Mouse (Mus musculus) C2C12 (cell line): ENCODE measurements around the gene Ccdc92. TPM values are rescaled to one million over a fixed set of nuclear protein-coding genes. Genes with fewer than 3 reads are reported as not detected.

Experiments
- H3K27me3 ChIP-seq: one replicate; pipeline ENCODE4 v1.6.1; 2011; ENCODE audit not compliant: control insufficient read depth, insufficient read depth, insufficient read length
- H3K36me3 ChIP-seq: one replicate; pipeline ENCODE4 v1.6.1; 2011; ENCODE audit not compliant: control insufficient read depth, insufficient read depth
- H3K4me3 ChIP-seq: one replicate; pipeline ENCODE4 v1.5.1; 2011; ENCODE audit warnings: mild to moderate bottlenecking, control low read depth; ENCODE audit not compliant: poor library complexity, insufficient read depth, severe bottlenecking
- H3K79me2 ChIP-seq: one replicate; pipeline ENCODE4 v1.6.1; 2011; ENCODE audit not compliant: control insufficient read depth, insufficient read depth
- H3K79me3 ChIP-seq: one replicate; pipeline ENCODE4 v1.6.1; 2011; ENCODE audit warnings: low read depth, control low read depth
- H3ac ChIP-seq: one replicate; pipeline ENCODE3; 2011; ENCODE audit warnings: low read depth; ENCODE audit not compliant: control insufficient read depth, insufficient read length
- CEBPB ChIP-seq: IDR thresholded peaks from one replicate; pipeline ENCODE4 v1.6.1; 2011; ENCODE audit warnings: low read depth, mild to moderate bottlenecking, control low read depth, moderate library complexity
- CTCF ChIP-seq: IDR thresholded peaks from one replicate; pipeline ENCODE4 v1.5.1; 2011; ENCODE audit not compliant: control insufficient read depth, insufficient read depth, insufficient read length
- FOSL1 ChIP-seq: IDR thresholded peaks from one replicate; pipeline ENCODE4 v1.8.0; 2011; ENCODE audit warnings: mild to moderate bottlenecking, low read length; ENCODE audit not compliant: poor library complexity, insufficient read depth, severe bottlenecking
- MAX ChIP-seq: IDR thresholded peaks from one replicate; pipeline ENCODE4 v1.6.1; 2011; ENCODE audit warnings: mild to moderate bottlenecking, control low read depth
- MYOD1 ChIP-seq: IDR thresholded peaks from one replicate; pipeline ENCODE4 v1.6.1; 2011; ENCODE audit warnings: low read depth; ENCODE audit not compliant: control insufficient read depth, insufficient read length
- MYOG ChIP-seq: IDR thresholded peaks from one replicate; pipeline ENCODE4 v1.6.1; 2011; ENCODE audit not compliant: control insufficient read depth, insufficient read length; ENCODE audit errors: extremely low read depth
- USF1 ChIP-seq: IDR thresholded peaks from one replicate; pipeline ENCODE4 v1.6.1; 2011; ENCODE audit warnings: low read depth, mild to moderate bottlenecking, control low read depth, moderate library complexity
- polyA plus RNA-seq: library from polyadenylated mRNA; unstranded; fragments of >200 nt; fragmentation: generic; extraction: Trizol; gene quantifications from one replicate; pipeline ENCODE4 v1.2.1, GENCODE M21; 2012; ENCODE audit warnings: missing spikeins

Ccdc92 gene
- polyA plus RNA-seq, 1 experiment = 12.2 TPM

DNA sequence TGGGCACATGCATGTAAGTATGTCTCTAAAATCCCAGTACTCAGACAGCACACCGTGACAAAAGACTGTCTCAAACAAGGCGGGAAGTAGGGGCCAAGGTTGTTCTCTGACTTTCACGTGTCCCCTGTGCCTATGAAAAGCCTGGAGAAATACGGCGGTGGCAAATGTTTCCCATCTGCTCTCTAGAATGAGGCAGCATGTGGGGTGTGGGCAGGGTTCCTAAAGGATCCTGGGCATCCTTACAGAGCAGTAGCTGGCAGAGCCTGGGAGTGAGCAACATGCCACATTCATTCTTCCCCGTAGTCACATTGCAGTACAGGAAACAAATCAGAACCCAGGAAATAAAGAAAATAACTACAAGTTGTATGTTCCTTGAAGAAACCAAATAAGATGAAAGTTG is 21.7 kb upstream of the Ccdc92 start:
- H3K79me2 ChIP-seq = peaks cover 43% of the 10 kb centered on the region
- no peak overlapping the region for H3K4me3 ChIP-seq
- H3K36me3 ChIP-seq = peaks cover 39% of the 10 kb centered on the region
- TF ChIP-seq MAX = no peak
- no peak for TF ChIP-seq FOSL1
- no peak for TF ChIP-seq USF1
- TF ChIP-seq CTCF = no peak
- no peak for TF ChIP-seq MYOD1
- no peak for TF ChIP-seq CEBPB
- TF ChIP-seq MYOG = no peak
- H3ac ChIP-seq = no peak overlapping the region
- H3K79me3 ChIP-seq = peaks cover 13% of the 10 kb centered on the region
- no peaks in the 10 kb centered on the region for H3K27me3 ChIP-seq

DNA sequence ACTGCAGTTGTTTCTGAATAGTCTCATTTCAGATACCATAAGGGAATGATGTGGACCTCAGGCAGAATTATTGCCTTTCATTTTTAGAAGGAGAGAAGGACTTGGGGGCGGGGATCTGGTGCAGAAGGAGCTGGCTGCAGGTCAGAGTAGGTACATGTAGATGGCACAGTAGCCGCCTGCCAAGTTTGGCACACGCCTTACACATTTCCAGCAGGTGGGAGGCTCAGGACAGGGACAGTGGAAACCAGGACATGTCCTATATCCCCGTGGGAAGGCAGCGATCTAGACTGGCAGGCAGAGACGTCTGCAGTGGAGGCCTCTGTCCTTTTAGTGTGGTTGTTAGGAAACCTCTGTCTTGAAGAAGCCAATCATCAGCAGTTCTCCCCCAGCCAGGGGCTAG is 17.6 kb upstream of the Ccdc92 start:
- H3K79me2 ChIP-seq = peaks cover 83% of the 10 kb centered on the region
- peaks cover 29% of the 10 kb centered on the region for H3K79me3 ChIP-seq
- TF ChIP-seq FOSL1 = no peak
- no peak for TF ChIP-seq MAX
- TF ChIP-seq CTCF = no peak
- TF ChIP-seq USF1 = no peak
- TF ChIP-seq MYOG = no peak
- TF ChIP-seq MYOD1 = no peak
- no peak for TF ChIP-seq CEBPB
- no peaks in the 10 kb centered on the region for H3K27me3 ChIP-seq
- peaks cover 24% of the 10 kb centered on the region for H3K36me3 ChIP-seq
- H3K4me3 ChIP-seq = no peak overlapping the region
- H3ac ChIP-seq = no peak overlapping the region

- Histone ChIP-seq H3K27me3 (no peaks in the 10 kb centered on the region), H3K4me3 (no peak overlapping the region), H3K36me3 (peaks cover 19% of the 10 kb centered on the region), H3K79me2 (peaks cover 88% of the 10 kb centered on the region), H3ac (no peak overlapping the region), H3K79me3 (peaks cover 31% of the 10 kb centered on the region)
- TF ChIP-seq CTCF (no peak), MYOG (no peak), FOSL1 (no peak), MYOD1 (peak; percentile 90), MAX (no peak), USF1 (no peak), CEBPB (no peak)
Measured at GRCm38 (mm10) chr5:124879251-124879650, 17.0 kb upstream of the Ccdc92 start.

- H3K36me3 ChIP-seq = peaks cover 15% of the 10 kb centered on the region
Measured at GRCm38 (mm10) chr5:124873890-124874601, 11.8 kb upstream of the Ccdc92 start.

GRCm38 (mm10) chr5:124873096-124873495 is 10.9 kb upstream of the Ccdc92 start:
- H3K36me3 ChIP-seq = peaks cover 21% of the 10 kb centered on the region
- H3K79me2 ChIP-seq = peaks cover 99% of the 10 kb centered on the region
- TF ChIP-seq CEBPB = no peak
- TF ChIP-seq MAX = no peak
- H3K4me3 ChIP-seq = no peak overlapping the region
- H3ac ChIP-seq = no peak overlapping the region
- no peaks in the 10 kb centered on the region for H3K27me3 ChIP-seq
- peaks cover 61% of the 10 kb centered on the region for H3K79me3 ChIP-seq

More at GRCm38 (mm10) chr5:124873890-124874601, 11.8 kb upstream of the Ccdc92 start:
- H3K27me3 ChIP-seq = no peaks in the 10 kb centered on the region
- no peak overlapping the region for H3ac ChIP-seq
- peaks cover 58% of the 10 kb centered on the region for H3K79me3 ChIP-seq
- H3K79me2 ChIP-seq = peaks cover 99% of the 10 kb centered on the region
- TF ChIP-seq CEBPB (no peak), CTCF (no peak), FOSL1 (no peak)
- no peak overlapping the region for H3K4me3 ChIP-seq

GRCm38 (mm10) chr5:124872033-124872432 is 9.8 kb upstream of the Ccdc92 start:
- TF ChIP-seq MYOG (no peak), CTCF (no peak), CEBPB (no peak), USF1 (no peak), MAX (no peak), FOSL1 (no peak), MYOD1 (no peak)
- Histone ChIP-seq H3K36me3 (peaks cover 23% of the 10 kb centered on the region), H3K27me3 (no peaks in the 10 kb centered on the region), H3K79me3 (peaks cover 63% of the 10 kb centered on the region), H3ac (no peak overlapping the region), H3K79me2 (peaks cover 99% of the 10 kb centered on the region), H3K4me3 (no peak overlapping the region)
